ENCODE assay signal across 9 mouse cellular contexts in genomic region chrX:107577501-107577900, GRCm38 (mm10).
DNase-seq lines count a peak whose midpoint lies in the region; ATAC-seq and TF ChIP-seq lines count a peak whose summit lies in the region.
"Had no signal": no experiment of that assay in that cellular context is flagged by ENCODE, and none has a peak within 500 bp of the region (broad histone marks: within the 10 kb centered on the region; RNA-seq: fewer than 3 reads in every experiment).

No protein-coding gene starts in this region.

- DNase-seq in gastrocnemius, postnatal 10 days, result peak; percentile 5
- DNase-seq in gastrocnemius, adult 18-20 months (ENCODE audit: low spot score), result no peak
- DNase-seq in lung, embryonic 14.5 days, result peak; percentile 57
- no peak for DNase-seq in lung, postnatal 14 days
- peak; percentile 36 for DNase-seq in NIH3T3 (ENCODE audit: low read depth)
- peak; percentile 8 for DNase-seq in thymus, postnatal 0 days (ENCODE audit: low spot score)
- DNase-seq: liver, embryonic 13.5 days had no signal

- no peak for ATAC-seq in lung, embryonic 14.5 days (ENCODE audit: insufficient read depth)
- peak; percentile 48 to 53; a peak in 2 of 4 replicates for ATAC-seq in hematopoietic stem cell, adult 5-6 weeks (replicated peaks in 1 of 2; ENCODE audit: insufficient read depth in 1 of 2, low FRiP score in 2 of 2, low TSS enrichment in 1 of 2, low read depth in 1 of 2, poor library complexity in 2 of 2, severe bottlenecking in 2 of 2)
- no peak for ATAC-seq in forebrain, embryonic 16.5 days

- no peak overlapping the region for H3K27ac ChIP-seq in lung, embryonic 14.5 days (ENCODE audit: low read depth)
- no peak overlapping the region for H3K27ac ChIP-seq in forebrain, embryonic 16.5 days (ENCODE audit: low read length)
- H3K27ac ChIP-seq: liver, embryonic 13.5 days had no signal

- no peak overlapping the region for H3K9ac ChIP-seq in lung, embryonic 14.5 days
- H3K9ac ChIP-seq in forebrain, embryonic 16.5 days (replicated peaks; ENCODE audit: low read depth, low read length), result no peak overlapping the region
- H3K9ac ChIP-seq: liver, embryonic 13.5 days had no signal

- no peaks in the 10 kb centered on the region for H3K9me3 ChIP-seq in lung, embryonic 14.5 days (ENCODE audit: low read depth, low read length)
- H3K9me3 ChIP-seq in forebrain, embryonic 16.5 days (ENCODE audit: control insufficient read depth, low read length), result no peaks in the 10 kb centered on the region
- H3K9me3 ChIP-seq: liver, embryonic 13.5 days had no signal

- TF ChIP-seq CTCF in lung, embryonic 14.5 days (IDR thresholded peaks at IDR 0.05; ENCODE audit: low read depth), result peak; percentile 44; the same call in 1 of the 2 replicates

- 13% methylated on average over 5 of the region's 5 CpGs for WGBS in lung, embryonic 14.5 days
- WGBS in forebrain, embryonic 16.5 days, result 24% methylated on average over 5 of the region's 5 CpGs

- H3K36me3 ChIP-seq in lung, embryonic 14.5 days (ENCODE audit: insufficient read depth), result no peaks in the 10 kb centered on the region
- no peaks in the 10 kb centered on the region for H3K36me3 ChIP-seq in forebrain, embryonic 16.5 days (ENCODE audit: control insufficient read depth, insufficient read depth)
- H3K36me3 ChIP-seq: liver, embryonic 13.5 days had no signal

- no peaks in the 10 kb centered on the region for H3K27me3 ChIP-seq in lung, embryonic 14.5 days (ENCODE audit: insufficient read depth, low read length)
- H3K27me3 ChIP-seq in forebrain, embryonic 16.5 days (replicated peaks; ENCODE audit: control insufficient read depth, insufficient read depth, low read length), result no peaks in the 10 kb centered on the region
- H3K27me3 ChIP-seq: liver, embryonic 13.5 days had no signal

- no peak overlapping the region for H3K4me2 ChIP-seq in lung, embryonic 14.5 days
- H3K4me2 ChIP-seq in forebrain, embryonic 16.5 days (ENCODE audit: low read length), result no peak overlapping the region
- H3K4me2 ChIP-seq: liver, embryonic 13.5 days had no signal

- no peak overlapping the region for H3K4me3 ChIP-seq in lung, embryonic 14.5 days (ENCODE audit: low read depth, low read length)
- H3K4me3 ChIP-seq in forebrain, embryonic 16.5 days (replicated peaks; ENCODE audit: low read length), result no peak overlapping the region
- H3K4me3 ChIP-seq: liver, embryonic 13.5 days had no signal

- H3K4me1 ChIP-seq in lung, embryonic 14.5 days (ENCODE audit: insufficient read depth), result no peaks in the 10 kb centered on the region
- H3K4me1 ChIP-seq in forebrain, embryonic 16.5 days (replicated peaks; ENCODE audit: control insufficient read depth, insufficient read depth, low read length), result no peaks in the 10 kb centered on the region
- H3K4me1 ChIP-seq: liver, embryonic 13.5 days had no signal

Comparison
In these comparisons a context has a peak if more than half of its experiments do, and no peak if none do; other contexts are left out.
1. DNase-seq: peak in gastrocnemius, postnatal 10 days (single experiment), lung, embryonic 14.5 days (single experiment), NIH3T3 (single experiment) and thymus, postnatal 0 days (single experiment); none in gastrocnemius, adult 18-20 months (single experiment) and lung, postnatal 14 days (single experiment).
2. ATAC-seq: peak in hematopoietic stem cell, adult 5-6 weeks (2 of 2); none in lung, embryonic 14.5 days (single experiment) and forebrain, embryonic 16.5 days (single experiment).